Mouse (Mus musculus) neural tube, embryonic 12.5 days (tissue): ENCODE results near the gene Simc1. TPM values are rescaled to one million over a fixed set of nuclear protein-coding genes. Genes with fewer than 3 reads are reported as not detected.
"Not testable (repeated sequence)": the region's sequence is repeated elsewhere in the genome, so short reads cannot be mapped to it uniquely, and the experiment has no call there.

ENCODE experiments used
- ATAC-seq: fragments of 200-750 bp; cut with Nextera tagmentation; 2 replicates; pipeline ENCODE4 v1.8.0; 2017; ENCODE audit warnings: low read depth, mild to moderate bottlenecking, moderate TSS enrichment, moderate library complexity; ENCODE audit not compliant: low FRiP score
- H3K27ac ChIP-seq: fragments of 300-500 bp; sonication (generic); 2 replicates; pipeline ENCODE4 v1.5.1; 2016
- H3K27me3 ChIP-seq: fragments of 300-500 bp; sonication (generic); replicated peaks from 2 replicates; pipeline ENCODE4 v1.6.1; 2016; ENCODE audit warnings: mild to moderate bottlenecking
- H3K36me3 ChIP-seq: fragments of 300-500 bp; sonication (generic); 2 replicates; pipeline ENCODE4 v1.6.1; 2016; ENCODE audit warnings: mild to moderate bottlenecking
- H3K4me1 ChIP-seq: fragments of 300-500 bp; sonication (generic); 2 replicates; pipeline ENCODE4 v1.6.1; 2016
- H3K4me2 ChIP-seq: fragments of 300-500 bp; sonication (generic); replicated peaks from 2 replicates; pipeline ENCODE4 v1.6.1; 2016; ENCODE audit warnings: mild to moderate bottlenecking
- H3K4me3 ChIP-seq: fragments of 300-500 bp; sonication (generic); 2 replicates; pipeline ENCODE4 v1.5.1; 2016
- H3K9ac ChIP-seq: fragments of 300-500 bp; sonication (generic); 2 replicates; pipeline ENCODE4 v1.6.1; 2016; ENCODE audit warnings: mild to moderate bottlenecking
- H3K9me3 ChIP-seq: fragments of 300-500 bp; sonication (generic); 2 replicates; pipeline ENCODE4 v1.6.1; 2016; ENCODE audit warnings: mild to moderate bottlenecking
- WGBS: fragments of 180-500 bp; shearing (Covaris S2); methylation state at CpG from one replicate; pipeline ENCODE4 v1.1.7; 2016; 5-methylcytosine and 5-hydroxymethylcytosine counted together
- polyA plus RNA-seq: library from polyadenylated mRNA; unstranded; fragments of >200 nt; fragmentation: Nextera tagmentation; extraction: Ambion mirVana; gene quantifications from 2 replicates; pipeline ENCODE4 v1.2.1, GENCODE M21; 2016

The Simc1 gene
- polyA plus RNA-seq, 1 experiment from 2014 or later: 20.3 TPM

DNA sequence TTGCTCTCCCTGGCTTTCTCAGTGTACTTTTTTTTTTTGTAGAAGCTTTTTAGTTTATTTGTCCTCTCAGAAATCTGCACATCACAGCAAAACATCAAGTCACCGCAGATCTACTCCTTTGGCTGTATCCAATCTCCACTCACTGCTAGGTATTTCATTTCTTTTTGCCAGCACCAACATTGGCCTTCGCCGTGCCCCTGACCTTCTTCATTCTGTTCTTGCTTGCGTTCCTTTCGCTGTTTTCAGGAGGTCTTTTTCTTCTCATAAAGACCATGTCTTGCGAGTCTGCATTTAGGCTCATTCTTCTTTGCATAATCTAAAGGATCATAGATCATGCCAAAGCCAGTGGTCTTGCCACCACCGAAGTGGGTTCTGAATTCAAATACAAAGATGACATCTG lies 4.0 kb upstream of the Simc1 start:
- H3K9ac ChIP-seq, H3K4me3 ChIP-seq, H3K4me1 ChIP-seq, H3K4me2 ChIP-seq, H3K9me3 ChIP-seq, H3K27ac ChIP-seq, H3K36me3 ChIP-seq, H3K27me3 ChIP-seq, ATAC-seq: not testable (repeated sequence)
- WGBS: 91% methylated on average over 7 of the region's 7 CpGs

DNA sequence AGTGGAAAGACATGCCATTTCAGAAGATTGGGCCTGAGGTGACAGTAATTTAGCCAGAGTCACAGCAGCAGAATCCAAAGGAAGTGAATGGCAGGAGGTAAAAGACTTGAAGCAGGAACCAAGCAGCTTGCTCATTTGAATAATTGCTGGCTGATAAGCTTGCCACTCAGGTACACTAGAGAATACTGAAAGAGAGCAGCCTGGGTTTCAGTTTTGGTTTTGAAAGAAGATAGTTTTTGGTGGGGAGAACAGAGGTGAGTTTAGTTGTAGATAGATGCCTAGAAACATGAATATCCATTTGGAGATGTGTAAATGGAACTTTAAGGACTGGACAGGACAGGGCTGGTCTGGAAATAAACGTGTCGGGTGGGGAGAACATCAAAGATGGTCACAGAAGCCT lies 2.2 kb upstream of the Simc1 start:
- no peaks in the 10 kb centered on the region for H3K36me3 ChIP-seq
- no peak overlapping the region for H3K4me3 ChIP-seq
- no peak overlapping the region for H3K9ac ChIP-seq
- no peaks in the 10 kb centered on the region for H3K9me3 ChIP-seq
- ATAC-seq: no peak
- WGBS: 72% methylated on average over 2 of the region's 2 CpGs
- no peak overlapping the region for H3K4me2 ChIP-seq
- H3K27me3 ChIP-seq: no peaks in the 10 kb centered on the region
- H3K4me1 ChIP-seq: peaks cover 8% of the 10 kb centered on the region
- H3K27ac ChIP-seq: no peak overlapping the region

DNA sequence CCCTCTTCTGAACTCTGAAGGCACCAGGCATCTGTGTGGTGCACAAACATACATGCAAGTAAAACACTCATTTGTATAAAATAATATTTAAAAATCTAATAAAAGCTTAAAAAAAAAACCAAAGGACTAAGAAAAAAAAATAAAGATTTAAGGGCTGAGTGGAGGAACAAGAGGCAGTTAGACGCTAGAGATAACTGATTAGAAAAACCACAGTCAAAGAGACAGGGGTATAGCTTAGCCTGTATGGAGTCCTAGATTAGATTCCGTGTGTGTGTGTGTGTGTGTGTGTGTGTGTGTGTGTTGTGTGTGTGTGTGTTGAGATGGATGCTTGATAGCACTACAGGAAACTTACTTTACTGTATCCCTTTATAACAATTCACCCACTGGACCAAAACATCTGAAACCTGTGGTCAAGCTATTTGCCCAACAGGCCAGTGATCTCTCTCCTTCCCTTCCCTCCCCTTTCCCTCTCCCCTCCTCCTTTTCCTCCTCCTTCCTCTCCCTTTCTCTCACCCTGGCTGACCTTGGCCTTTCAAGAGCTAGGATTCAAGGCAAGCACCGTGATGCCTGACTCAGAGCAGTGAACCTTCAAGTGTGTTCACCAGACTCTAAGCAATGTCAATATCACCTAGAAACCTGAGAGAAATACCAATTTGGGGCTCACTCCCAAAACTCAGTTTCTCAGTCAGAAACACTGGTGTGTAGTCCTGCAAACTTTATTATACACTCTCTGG lies 1.5 kb upstream of the Simc1 start:
- no peak overlapping the region for H3K27ac ChIP-seq
- H3K4me3 ChIP-seq: no peak overlapping the region
- no peaks in the 10 kb centered on the region for H3K36me3 ChIP-seq
- WGBS: 59% methylated on average over 3 of the region's 3 CpGs
- no peaks in the 10 kb centered on the region for H3K9me3 ChIP-seq
- H3K4me1 ChIP-seq: peaks cover 8% of the 10 kb centered on the region
- no peaks in the 10 kb centered on the region for H3K27me3 ChIP-seq
- no peak overlapping the region for H3K4me2 ChIP-seq
- ATAC-seq: no peak
- H3K9ac ChIP-seq: no peak overlapping the region

DNA sequence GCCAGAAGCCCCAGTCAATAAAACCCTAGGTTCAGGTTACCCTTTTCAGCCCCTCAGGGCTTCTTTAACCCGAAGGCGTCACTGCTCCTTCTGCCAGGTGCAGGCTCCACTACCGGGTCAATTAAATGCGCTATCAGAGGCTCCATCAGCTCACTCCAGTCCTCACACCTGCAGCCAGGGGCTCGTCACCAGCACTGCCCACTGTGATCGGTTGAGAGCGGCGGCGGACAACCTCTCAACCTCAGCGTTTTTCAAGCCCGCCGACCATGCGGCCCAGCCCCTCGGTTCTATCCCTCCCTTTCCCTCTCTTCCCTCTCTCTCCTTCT lies 338 bp upstream of the Simc1 start:
- no peaks in the 10 kb centered on the region for H3K9me3 ChIP-seq
- H3K36me3 ChIP-seq: no peaks in the 10 kb centered on the region
- peak overlapping the region; percentile 75 for H3K4me3 ChIP-seq
- H3K27me3 ChIP-seq: no peaks in the 10 kb centered on the region
- peaks cover 8% of the 10 kb centered on the region for H3K4me1 ChIP-seq
- peak overlapping the region; percentile 94 for H3K4me2 ChIP-seq
- H3K27ac ChIP-seq: no peak overlapping the region
- WGBS: 2% methylated on average over 14 of the region's 14 CpGs
- peak overlapping the region; percentile 85 for H3K9ac ChIP-seq
- no peak; the same call in 1 of the 2 replicates for ATAC-seq

GRCm38 (mm10) chr13:54504611-54505260 lies 1.2 kb downstream of the Simc1 start:
- H3K27ac ChIP-seq: no peak overlapping the region; the same call in 1 of the 2 replicates
- ATAC-seq: no peak
- 30% methylated on average over 7 of the region's 7 CpGs for WGBS

GRCm38 (mm10) chr13:54505920-54506319 lies 2.3 kb downstream of the Simc1 start:
- 85% methylated on average over 1 of the region's 1 CpGs for WGBS
- no peak for ATAC-seq
- Histone ChIP-seq H3K27me3 (no peaks in the 10 kb centered on the region), H3K27ac (no peak overlapping the region), H3K9me3 (no peaks in the 10 kb centered on the region), H3K4me3 (no peak overlapping the region), H3K9ac (no peak overlapping the region), H3K4me1 (peaks cover 8% of the 10 kb centered on the region), H3K4me2 (no peak overlapping the region), H3K36me3 (no peaks in the 10 kb centered on the region)

More at GRCm38 (mm10) chr13:54504611-54505260, 1.2 kb downstream of the Simc1 start:
- Histone ChIP-seq H3K4me2 (peak overlapping the region; percentile 94), H3K36me3 (no peaks in the 10 kb centered on the region), H3K9ac (peak overlapping the region; percentile 85), H3K27me3 (no peaks in the 10 kb centered on the region), H3K4me1 (peaks cover 8% of the 10 kb centered on the region), H3K9me3 (no peaks in the 10 kb centered on the region), H3K4me3 (peak overlapping the region; percentile 75)

DNA sequence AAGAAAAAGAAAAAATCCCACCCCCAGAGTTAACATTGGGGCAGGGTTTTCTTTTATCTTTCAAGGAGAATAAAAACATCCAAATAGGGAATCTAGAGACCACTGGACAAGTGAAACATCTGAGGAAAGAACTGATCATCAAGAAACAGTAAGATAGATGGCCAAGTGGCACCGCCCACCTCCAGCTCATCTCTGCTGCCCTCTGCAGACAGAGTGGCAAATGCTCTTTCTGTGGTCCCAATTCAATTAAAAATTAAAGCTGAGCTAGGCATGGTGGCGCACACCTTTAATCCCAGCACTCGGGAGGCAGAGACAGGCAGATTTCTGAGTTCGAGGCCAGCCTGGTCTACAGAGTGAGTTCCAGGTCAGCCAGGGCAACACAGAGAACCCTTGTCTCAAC lies 16.6 kb downstream of the Simc1 start:
- H3K4me2 ChIP-seq: no peak overlapping the region
- ATAC-seq: no peak

DNA sequence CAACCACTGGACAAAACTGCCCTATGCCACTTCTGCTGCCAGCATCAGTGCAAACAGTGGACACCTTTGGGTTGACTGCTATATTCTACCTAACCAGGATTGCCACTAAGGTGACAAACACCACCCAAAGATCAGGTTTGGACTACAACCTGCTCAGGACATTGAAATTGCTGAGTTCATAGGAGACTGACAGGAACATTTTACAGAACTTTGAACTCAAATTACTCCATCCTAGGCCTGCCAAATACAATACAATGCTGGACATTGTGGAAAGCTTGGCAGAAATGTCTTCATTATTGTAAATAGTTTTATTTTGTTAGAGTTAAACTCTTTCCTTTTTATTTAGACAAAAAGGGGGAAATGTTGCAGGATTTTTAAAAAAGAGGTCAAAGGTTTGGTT lies 17.6 kb downstream of the Simc1 start:
- H3K4me2 ChIP-seq: no peak overlapping the region
- no peak overlapping the region for H3K9ac ChIP-seq
- peaks cover 24% of the 10 kb centered on the region for H3K36me3 ChIP-seq
- ATAC-seq: no peak
- H3K4me3 ChIP-seq: no peak overlapping the region
- H3K4me1 ChIP-seq: no peaks in the 10 kb centered on the region
- no peaks in the 10 kb centered on the region for H3K27me3 ChIP-seq
- H3K9me3 ChIP-seq: no peaks in the 10 kb centered on the region
- H3K27ac ChIP-seq: no peak overlapping the region

More for the DNA sequence above, 16.6 kb downstream of the Simc1 start:
- Histone ChIP-seq H3K9ac (no peak overlapping the region), H3K9me3 (no peaks in the 10 kb centered on the region), H3K36me3 (peaks cover 20% of the 10 kb centered on the region), H3K4me1 (no peaks in the 10 kb centered on the region), H3K4me3 (no peak overlapping the region), H3K27ac (no peak overlapping the region), H3K27me3 (no peaks in the 10 kb centered on the region)
- WGBS: 97% methylated on average over 4 of the region's 4 CpGs

GRCm38 (mm10) chr13:54527140-54527539 lies 23.6 kb downstream of the Simc1 start:
- Histone ChIP-seq H3K27me3 (no peaks in the 10 kb centered on the region), H3K9me3 (no peaks in the 10 kb centered on the region), H3K4me1 (no peaks in the 10 kb centered on the region), H3K36me3 (peaks cover 68% of the 10 kb centered on the region), H3K4me2 (no peak overlapping the region), H3K4me3 (no peak overlapping the region), H3K27ac (no peak overlapping the region), H3K9ac (no peak overlapping the region)
- no peak for ATAC-seq
- 90% methylated on average over 6 of the region's 6 CpGs for WGBS

DNA sequence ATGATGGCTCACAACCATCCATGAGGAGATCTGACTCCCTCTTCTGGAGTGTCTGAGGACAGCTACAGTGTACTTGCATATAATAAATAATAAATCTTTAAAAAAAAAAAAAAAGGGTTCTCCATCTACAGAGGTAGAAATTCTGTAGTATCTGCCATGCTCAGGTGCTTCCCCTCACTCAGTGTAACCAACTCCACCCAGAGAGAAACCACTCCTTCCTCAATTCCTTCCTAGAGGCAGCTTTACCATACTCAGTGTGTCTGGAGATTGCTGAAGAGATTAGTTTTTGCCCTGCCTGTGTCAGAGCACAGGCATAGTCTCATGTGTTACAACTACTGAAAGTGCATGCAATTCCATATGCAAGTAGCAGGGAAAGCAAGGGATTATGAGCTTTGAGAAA lies 28.6 kb downstream of the Simc1 start:
- H3K9me3 ChIP-seq: no peaks in the 10 kb centered on the region
- H3K27me3 ChIP-seq: no peaks in the 10 kb centered on the region
- ATAC-seq: no peak

GRCm38 (mm10) chr13:54548036-54548435 lies 44.5 kb downstream of the Simc1 start:
- H3K4me1 ChIP-seq: no peaks in the 10 kb centered on the region

More for the DNA sequence above, 28.6 kb downstream of the Simc1 start:
- Histone ChIP-seq H3K36me3 (peaks cover 66% of the 10 kb centered on the region), H3K4me2 (no peak overlapping the region), H3K9ac (no peak overlapping the region), H3K4me1 (no peaks in the 10 kb centered on the region), H3K27ac (no peak overlapping the region), H3K4me3 (no peak overlapping the region)

DNA sequence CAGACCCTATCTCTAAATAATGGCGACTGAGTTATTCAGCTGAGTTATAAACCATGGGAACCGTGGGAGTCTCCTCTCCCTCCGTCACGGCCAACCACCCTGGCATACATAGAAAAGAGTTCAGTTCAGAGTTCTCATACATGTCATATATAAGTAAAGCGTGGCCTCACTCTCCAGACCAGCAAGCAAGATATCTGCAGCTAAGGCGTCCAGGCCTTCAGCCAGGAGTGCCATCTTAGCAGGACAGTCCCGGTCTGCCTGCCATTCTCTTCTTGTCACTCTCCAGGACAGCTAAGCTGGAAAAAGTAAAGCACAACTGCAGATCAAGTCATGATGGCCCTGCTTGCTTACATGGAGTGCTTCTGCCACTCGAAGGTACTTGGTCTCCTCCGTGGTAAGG lies 52.6 kb downstream of the Simc1 start:
- Histone ChIP-seq H3K4me3 (no peak overlapping the region), H3K9ac (no peak overlapping the region), H3K27me3 (no peaks in the 10 kb centered on the region), H3K9me3 (no peaks in the 10 kb centered on the region), H3K36me3 (peaks cover 95% of the 10 kb centered on the region), H3K4me1 (no peaks in the 10 kb centered on the region), H3K4me2 (no peak overlapping the region), H3K27ac (no peak overlapping the region)
- ATAC-seq: no peak
- WGBS: 95% methylated on average over 9 of the region's 9 CpGs

More at GRCm38 (mm10) chr13:54548036-54548435, 44.5 kb downstream of the Simc1 start:
- Histone ChIP-seq H3K27me3 (no peaks in the 10 kb centered on the region), H3K4me2 (no peak overlapping the region), H3K27ac (no peak overlapping the region), H3K4me3 (no peak overlapping the region), H3K9ac (no peak overlapping the region), H3K9me3 (no peaks in the 10 kb centered on the region), H3K36me3 (peaks cover 61% of the 10 kb centered on the region)
- WGBS: 88% methylated on average over 7 of the region's 7 CpGs
- ATAC-seq: no peak

DNA sequence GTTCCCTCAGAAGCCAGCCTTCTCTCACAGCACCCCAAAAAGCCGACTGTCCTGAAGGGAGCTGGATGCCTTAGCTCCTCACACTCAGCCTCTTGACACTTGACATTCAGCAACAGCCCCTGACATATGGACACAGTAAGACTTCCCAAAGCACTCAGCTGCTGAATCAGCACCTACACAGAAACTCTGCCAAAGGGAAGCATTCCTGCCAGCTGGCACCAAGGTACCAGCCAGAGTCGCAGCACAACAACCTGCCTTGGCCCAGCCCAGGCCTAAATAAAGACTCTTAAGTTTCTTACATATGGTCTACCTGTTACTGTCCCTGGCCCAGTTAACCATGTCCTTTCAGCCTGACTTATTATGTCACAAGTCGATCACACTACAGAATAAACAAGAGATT lies 53.2 kb downstream of the Simc1 start:
- no peaks in the 10 kb centered on the region for H3K9me3 ChIP-seq
- no peak overlapping the region for H3K9ac ChIP-seq
- 94% methylated on average over 3 of the region's 3 CpGs for WGBS
- H3K4me1 ChIP-seq: no peaks in the 10 kb centered on the region
- no peak overlapping the region for H3K4me2 ChIP-seq
- H3K27me3 ChIP-seq: no peaks in the 10 kb centered on the region
- no peak overlapping the region for H3K27ac ChIP-seq
- no peak for ATAC-seq
- no peak overlapping the region for H3K4me3 ChIP-seq
- H3K36me3 ChIP-seq: peaks cover 94% of the 10 kb centered on the region
